Mouse (Mus musculus): ENCODE measurements around the gene Zfp511.

Gene Zfp511

GRCm38 (mm10) chr7:140049115-140049689 is 13.0 kb downstream of the Zfp511 start:
- peak in 1 of 2 experiments; percentile 45 for DNase-seq

- DNase-seq: no peak
These were observed 17.9 kb downstream of the Zfp511 start for GRCm38 (mm10) chr7:140054124-140054523.

GRCm38 (mm10) chr7:140057413-140058407 is 21.5 kb downstream of the Zfp511 start:
- peak; percentile 39 to 66 for DNase-seq

- no peak for DNase-seq
These were observed 22.3 kb downstream of the Zfp511 start for GRCm38 (mm10) chr7:140058528-140058927.

GRCm38 (mm10) chr7:140059601-140060000 is 23.4 kb downstream of the Zfp511 start:
- DNase-seq: no peak

- peak in 1 of 2 experiments; percentile 65 for DNase-seq
These were observed 25.0 kb downstream of the Zfp511 start for GRCm38 (mm10) chr7:140060936-140061831.

- DNase-seq: no peak
These were observed 25.6 kb downstream of the Zfp511 start for GRCm38 (mm10) chr7:140061832-140062130.

- peak; percentile 16 to 57 for DNase-seq
These were observed 26.1 kb downstream of the Zfp511 start for GRCm38 (mm10) chr7:140062307-140062706.

- peak; percentile 54 to 88 for DNase-seq
These were observed 26.9 kb downstream of the Zfp511 start for GRCm38 (mm10) chr7:140063092-140063491.

- DNase-seq: no peak
These were observed 31.2 kb downstream of the Zfp511 start for GRCm38 (mm10) chr7:140067397-140067796.

GRCm38 (mm10) chr7:140070042-140070711 is 34.0 kb downstream of the Zfp511 start:
- DNase-seq: peak in 1 of 2 experiments; percentile 34

- DNase-seq: no peak
These were observed 41.5 kb downstream of the Zfp511 start for GRCm38 (mm10) chr7:140077698-140078097.

- peak; percentile 65 to 88 for DNase-seq
These were observed 42.5 kb downstream of the Zfp511 start for GRCm38 (mm10) chr7:140078711-140079110.

GRCm38 (mm10) chr7:140080503-140081156 is 44.4 kb downstream of the Zfp511 start:
- peak; percentile 76 for DNase-seq

- DNase-seq: no peak
These were observed 45.4 kb downstream of the Zfp511 start for GRCm38 (mm10) chr7:140081408-140082241.

GRCm38 (mm10) chr7:140082242-140082678 is 46.1 kb downstream of the Zfp511 start, which contains the start of gene Caly:
Caly (minus strand) TSS chr7:140082548.
- peak in 1 of 2 experiments; percentile 42 for DNase-seq
